Mouse (Mus musculus) kidney, adult 2 months (tissue): ENCODE measurements around the gene Zfp691. TPM values are rescaled to one million over a fixed set of nuclear protein-coding genes. Genes with fewer than 3 reads are reported as not detected.

Experiments
- DNase-seq: peaks from one replicate; pipeline ENCODE4 v3.0.0; 2021
- H3K27ac ChIP-seq: fragments of 200-500 bp; 2 replicates; pipeline ENCODE4 v1.5.1; 2012; ENCODE audit warnings: low read depth, low read length, control low read depth, inconsistent platforms; ENCODE audit not compliant: insufficient read depth
- H3K27me3 ChIP-seq: fragments of 200-500 bp; replicated peaks from 2 replicates; pipeline ENCODE4 v1.6.1; 2012; ENCODE audit warnings: mild to moderate bottlenecking, moderate library complexity, low read length, inconsistent platforms; ENCODE audit not compliant: control insufficient read depth, insufficient read depth
- H3K36me3 ChIP-seq: fragments of 200-500 bp; 2 replicates; pipeline ENCODE4 v1.6.1; 2012; ENCODE audit warnings: mild to moderate bottlenecking, moderate library complexity, low read length, inconsistent platforms; ENCODE audit not compliant: control insufficient read depth, insufficient read depth
- H3K4me1 ChIP-seq: fragments of 200-500 bp; 2 replicates; pipeline ENCODE4 v1.6.1; 2011; ENCODE audit warnings: low read length; ENCODE audit not compliant: control insufficient read depth, insufficient read depth
- H3K4me3 ChIP-seq: fragments of 200-500 bp; 2 replicates; pipeline ENCODE4 v1.5.1; 2011; ENCODE audit warnings: mild to moderate bottlenecking, low read depth, low read length, control low read depth; ENCODE audit not compliant: insufficient read depth
- CTCF ChIP-seq: fragments of 200-500 bp; conservative IDR thresholded peaks from 2 replicates; pipeline ENCODE4 v1.5.1; 2011; ENCODE audit warnings: low read depth, mild to moderate bottlenecking, control low read depth, low read length, moderate library complexity, mixed read lengths; ENCODE audit not compliant: insufficient read depth, insufficient read length
- POLR2A ChIP-seq: fragments of 200-500 bp; IDR thresholded peaks from one replicate; pipeline ENCODE4 v1.6.1; 2011; ENCODE audit warnings: low read depth, low read length, control low read depth
- WGBS: fragments of 180-500 bp; shearing (Covaris S2); methylation state at CpG from one replicate; pipeline ENCODE4 v1.1.7; 2018; 5-methylcytosine and 5-hydroxymethylcytosine counted together
- polyA plus RNA-seq: library from polyadenylated mRNA; depleted of rRNA; stranded (reverse); fragments of >200 nt; gene quantifications from 2 replicates; pipeline ENCODE4 v1.2.3, GENCODE M21; 2012; rRNA removed

Gene Zfp691
- polyA plus RNA-seq = 16.6 and 19.3 TPM in 2 replicates

DNA sequence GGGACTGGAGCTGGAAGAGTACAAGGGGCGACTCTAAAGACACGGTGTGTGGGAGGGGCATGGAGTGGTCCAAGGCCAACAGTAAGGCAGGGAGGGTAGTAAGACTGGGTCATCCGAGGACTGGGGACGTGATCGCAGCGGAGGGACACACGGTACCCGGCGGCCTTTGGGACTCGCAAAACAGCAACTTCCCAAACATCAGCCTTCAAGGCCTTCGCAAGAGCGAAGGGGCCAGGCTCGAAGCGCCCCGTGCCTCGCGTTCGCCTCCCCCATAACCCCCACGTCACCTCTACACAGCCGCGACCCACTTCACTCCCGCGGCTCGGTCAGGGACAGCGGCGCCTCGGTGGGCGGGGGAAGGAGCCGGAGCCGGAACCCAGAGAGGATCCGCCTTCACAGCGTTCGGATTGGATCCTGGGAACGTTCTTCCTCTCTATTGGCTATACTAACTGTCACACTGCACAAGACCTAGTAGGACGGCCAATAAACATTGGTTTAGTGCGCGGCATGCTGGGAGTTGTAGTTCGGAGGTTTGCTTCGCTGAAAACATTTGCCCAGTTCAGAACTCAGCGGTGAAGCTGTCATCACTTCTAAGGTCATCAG is at the start of gene Zfp691:
Zfp691 (minus strand) TSS at position 345 of the 603 bp plus-strand sequence.
- DNase-seq = peak; percentile 99
- TF ChIP-seq CTCF (no peak), POLR2A (peak; percentile 78)
- H3K36me3 ChIP-seq = no peaks in the 10 kb centered on the region; the same call in 1 of the 2 replicates
- peak within 1 kb of the TSS; percentile 62 for H3K27ac ChIP-seq
- peak within 1 kb of the TSS; percentile 72 for H3K4me3 ChIP-seq
- no peaks in the 10 kb centered on the region for H3K27me3 ChIP-seq
- H3K4me1 ChIP-seq = peaks cover 7% of the 10 kb centered on the region; the same call in 1 of the 2 replicates
- under 1% methylated on average over 40 of the region's 40 CpGs for WGBS

DNA sequence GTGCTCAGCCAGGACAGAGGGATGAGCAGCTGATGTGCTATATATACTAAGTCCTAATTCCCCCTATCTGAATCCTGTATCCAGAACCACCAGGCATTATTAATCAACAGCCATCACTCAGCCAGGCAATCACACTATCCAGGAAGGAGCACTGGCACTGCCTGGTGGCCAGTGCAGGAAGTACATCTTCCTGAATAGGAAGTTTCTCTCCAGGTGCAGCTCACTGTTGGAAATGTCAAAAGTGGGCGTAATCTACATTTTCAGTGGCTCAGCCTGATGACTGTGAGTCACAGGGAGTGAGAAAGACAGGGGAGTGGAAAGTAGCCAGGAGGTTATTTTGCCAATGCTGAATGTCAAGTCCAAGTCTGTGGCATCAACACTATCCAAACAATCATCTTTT is 49.7 kb upstream of the Zfp691 start:
- peak; percentile 45 for DNase-seq
- peaks cover 2% of the 10 kb centered on the region; the same call in 1 of the 2 replicates for H3K36me3 ChIP-seq

DNA sequence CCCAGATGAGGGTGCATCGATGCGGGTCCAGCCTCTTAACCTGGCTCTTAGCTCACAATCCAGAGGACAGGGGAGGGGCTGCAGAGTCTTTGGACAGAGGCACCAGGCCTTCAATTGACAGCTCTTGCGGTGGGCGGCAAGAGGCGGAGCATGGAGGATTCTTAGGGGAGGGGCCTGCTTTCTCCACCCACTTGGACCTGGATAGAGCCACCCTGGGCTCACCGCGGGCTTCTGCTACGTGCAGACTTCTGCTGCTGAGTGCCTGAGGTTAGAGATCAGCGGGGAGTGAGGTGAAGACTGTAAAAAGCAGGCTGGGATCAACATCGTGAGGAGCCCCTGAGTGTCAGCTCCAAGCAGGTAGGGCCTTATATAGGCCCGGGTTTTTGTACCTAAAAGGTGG is 44.2 kb upstream of the Zfp691 start, which contains the start of gene Tmem269:
Tmem269 (minus strand) TSS at position 49 of the 400 bp plus-strand sequence.
- 30% methylated on average over 11 of the region's 11 CpGs for WGBS
- no peak for DNase-seq
- no peak for TF ChIP-seq POLR2A
- no peaks in the 10 kb centered on the region for H3K27me3 ChIP-seq
- H3K36me3 ChIP-seq = no peaks in the 10 kb centered on the region
- H3K4me3 ChIP-seq = no peak within 1 kb of the TSS
- H3K27ac ChIP-seq = no peak within 1 kb of the TSS
- no peaks in the 10 kb centered on the region for H3K4me1 ChIP-seq

More for the DNA sequence above, 49.7 kb upstream of the Zfp691 start:
- H3K27ac ChIP-seq = no peak overlapping the region
- 79% methylated on average over 1 of the region's 1 CpGs for WGBS
- no peak for TF ChIP-seq POLR2A
- TF ChIP-seq CTCF = peak; percentile 82
- H3K27me3 ChIP-seq = no peaks in the 10 kb centered on the region
- H3K4me3 ChIP-seq = no peak overlapping the region
- no peaks in the 10 kb centered on the region for H3K4me1 ChIP-seq

DNA sequence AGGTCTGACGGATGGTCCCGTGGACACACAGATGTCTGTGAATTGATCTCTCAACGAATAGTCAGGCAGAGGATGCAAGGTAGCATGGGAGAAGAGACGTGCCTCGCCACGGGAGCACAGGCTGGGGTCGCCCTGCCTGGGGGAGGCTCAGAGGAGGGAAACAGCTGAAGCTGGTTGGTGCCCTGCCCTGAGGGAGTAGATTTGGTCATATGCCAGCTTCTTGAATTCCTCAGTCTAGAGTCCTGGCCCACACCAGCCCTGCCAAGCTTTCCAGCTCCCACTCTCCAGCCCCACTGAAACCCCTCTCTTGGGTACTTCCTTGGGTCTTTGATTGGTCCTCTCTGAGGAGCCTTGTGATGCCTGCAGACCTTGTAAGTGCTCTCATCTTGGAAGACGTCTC is 42.7 kb upstream of the Zfp691 start:
- Histone ChIP-seq H3K36me3 (no peaks in the 10 kb centered on the region), H3K27ac (no peak overlapping the region), H3K27me3 (no peaks in the 10 kb centered on the region), H3K4me1 (no peaks in the 10 kb centered on the region), H3K4me3 (no peak overlapping the region)
- 41% methylated on average over 8 of the region's 8 CpGs for WGBS
- no peak for DNase-seq
- TF ChIP-seq CTCF (no peak), POLR2A (no peak)

DNA sequence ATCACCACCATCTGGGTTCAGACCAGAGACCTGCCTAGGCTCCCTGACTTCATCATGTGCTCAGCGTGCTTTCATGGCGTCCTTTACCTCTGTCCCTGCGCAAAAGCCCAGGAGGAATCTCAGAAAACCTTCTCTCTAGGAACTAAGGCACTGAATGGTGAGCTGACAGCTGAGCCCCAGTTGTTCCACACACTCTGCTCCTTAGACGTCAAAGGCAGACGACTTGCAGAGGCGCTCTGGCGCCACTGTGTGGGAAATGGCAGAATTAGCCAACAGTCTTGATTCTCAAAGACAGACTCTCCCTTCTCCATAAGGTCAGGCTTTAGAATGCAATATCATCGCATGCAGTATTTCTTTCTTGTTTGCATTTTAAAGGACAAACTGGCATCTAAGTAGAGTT is 30.7 kb upstream of the Zfp691 start:
- H3K36me3 ChIP-seq = no peaks in the 10 kb centered on the region
- no peaks in the 10 kb centered on the region for H3K27me3 ChIP-seq
- peak; percentile 59 for DNase-seq
- no peaks in the 10 kb centered on the region for H3K4me1 ChIP-seq
- no peak overlapping the region for H3K27ac ChIP-seq
- 18% methylated on average over 8 of the region's 8 CpGs for WGBS
- no peak for TF ChIP-seq POLR2A
- TF ChIP-seq CTCF = peak; percentile 92
- no peak overlapping the region for H3K4me3 ChIP-seq

DNA sequence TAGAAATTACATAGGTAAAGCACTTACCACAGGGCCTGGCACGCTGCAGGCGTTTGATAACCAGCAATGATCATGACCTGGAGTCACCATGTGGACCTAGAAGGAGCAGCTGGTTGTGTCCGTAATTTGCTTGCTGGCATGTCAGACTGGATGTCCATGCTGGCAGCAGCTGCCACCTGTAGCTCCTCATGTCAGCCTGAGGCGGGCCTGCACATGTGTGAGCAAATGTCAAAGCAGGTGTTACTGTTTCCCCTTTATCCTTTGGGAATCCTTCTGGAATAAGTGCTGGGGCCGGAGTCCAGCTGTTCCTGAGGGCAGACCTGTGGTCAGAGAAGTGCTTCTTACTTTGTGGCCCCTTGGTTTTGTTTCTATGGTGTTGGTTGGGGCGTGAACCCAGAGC is 24.1 kb upstream of the Zfp691 start:
- DNase-seq = no peak
- TF ChIP-seq CTCF (no peak), POLR2A (no peak)
- Histone ChIP-seq H3K27me3 (no peaks in the 10 kb centered on the region), H3K36me3 (no peaks in the 10 kb centered on the region), H3K4me1 (no peaks in the 10 kb centered on the region), H3K27ac (no peak overlapping the region), H3K4me3 (no peak overlapping the region)
- WGBS = 87% methylated on average over 6 of the region's 6 CpGs

DNA sequence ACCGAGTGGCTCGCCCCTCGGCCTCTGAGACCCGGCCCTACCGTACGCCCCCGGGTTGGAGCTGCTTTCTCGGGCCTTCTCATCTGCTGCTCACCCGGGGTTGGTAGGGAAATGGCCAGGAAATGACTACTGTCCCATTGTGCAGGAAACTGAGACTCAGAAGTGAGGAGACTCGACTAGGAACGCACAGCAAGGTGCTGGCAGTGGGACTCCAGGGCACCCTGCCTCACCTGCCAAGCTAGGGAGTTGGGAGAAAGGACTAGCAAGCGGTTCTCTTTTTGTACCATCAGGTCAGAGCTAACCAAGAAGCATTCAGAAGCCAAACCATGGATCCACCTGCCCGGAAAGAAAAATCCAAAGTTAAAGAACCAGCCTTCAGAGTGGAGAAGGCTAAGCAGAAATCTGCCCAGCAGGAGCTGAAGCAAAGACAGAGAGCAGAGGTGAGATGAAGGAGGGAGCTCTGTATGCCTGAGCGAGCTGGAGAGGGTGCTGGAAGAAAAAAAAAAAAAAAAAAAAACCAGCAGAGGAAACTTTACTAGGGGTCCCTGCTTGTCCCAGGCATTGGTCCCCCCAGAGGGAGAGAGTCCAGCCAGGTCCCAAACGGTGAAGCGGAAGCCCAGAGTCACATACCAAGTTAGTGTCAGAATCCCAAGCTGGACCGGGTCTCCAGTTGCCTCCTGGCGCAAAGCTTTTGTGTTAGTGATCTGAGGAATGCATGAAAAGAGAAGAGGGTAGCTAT is 21.8 kb upstream of the Zfp691 start:
- peak overlapping the region; percentile 77 for H3K4me3 ChIP-seq
- H3K27ac ChIP-seq = no peak overlapping the region
- H3K4me1 ChIP-seq = no peaks in the 10 kb centered on the region
- no peaks in the 10 kb centered on the region for H3K36me3 ChIP-seq
- no peak for TF ChIP-seq POLR2A
- no peak for TF ChIP-seq CTCF
- 11% methylated on average over 18 of the region's 18 CpGs for WGBS
- peak; percentile 30 for DNase-seq
- no peaks in the 10 kb centered on the region for H3K27me3 ChIP-seq
